Mouse (Mus musculus) stomach, postnatal 0 days (tissue): Measurements from ENCODE around the gene Osbp.

Source experiments
- CTCF ChIP-seq: IDR thresholded peaks from 2 replicates; pipeline ENCODE4 v1.5.1; 2016; ENCODE audit warnings: antibody characterized with exemption, low read depth, mild to moderate bottlenecking, moderate library complexity
- EP300 ChIP-seq: optimal IDR thresholded peaks from 2 replicates; pipeline ENCODE3; 2016; ENCODE audit warnings: antibody characterized with exemption

- TF ChIP-seq CTCF (no peak), EP300 (no peak)
Observed at GRCm38 (mm10) chr19:12002125-12002524, 36.4 kb downstream of the Osbp start.
